Mouse (Mus musculus): ENCODE results near the gene Ccdc88c. TPM values are rescaled to one million over a fixed set of nuclear protein-coding genes. Genes with fewer than 3 reads are reported as not detected.

Ccdc88c gene
- polyA plus RNA-seq, 1 experiment from 2014 or later: 9.0 TPM

DNA sequence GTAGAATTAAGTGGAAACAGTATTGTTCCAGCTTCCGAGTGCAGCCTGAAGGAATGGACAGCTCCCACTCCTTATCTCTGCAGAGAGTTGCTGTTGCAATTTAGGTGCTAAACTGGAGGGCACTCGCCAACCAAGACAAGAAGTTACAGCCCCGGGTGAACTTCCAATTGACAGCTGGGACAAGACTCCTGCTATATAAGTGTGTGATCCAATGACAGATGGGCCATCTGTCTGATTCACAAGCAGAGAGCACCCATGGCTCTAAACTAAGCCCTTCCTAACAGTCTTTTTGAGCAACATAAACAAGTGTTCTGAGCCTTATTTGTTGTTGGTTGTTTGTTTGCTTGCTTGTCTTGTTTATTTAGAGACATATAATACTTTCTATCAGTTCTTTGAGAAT, 132.2 kb downstream of the Ccdc88c start:
- no peak for ATAC-seq
- no peaks in the 10 kb centered on the region for H3K9me3 ChIP-seq (ENCODE audit: control insufficient read depth, low read length)
- WGBS: 40% methylated on average over 3 of the region's 3 CpGs
- H3K4me2 ChIP-seq (ENCODE audit: low read length): no peak overlapping the region
- no peak overlapping the region for H3K4me3 ChIP-seq (ENCODE audit: low read length)
- no peak overlapping the region for H3K27ac ChIP-seq (ENCODE audit: low read depth, low read length)
- no peak overlapping the region for H3K9ac ChIP-seq (ENCODE audit: low read depth, low read length)
- no peaks in the 10 kb centered on the region for H3K27me3 ChIP-seq (replicated peaks; ENCODE audit: control insufficient read depth, insufficient read depth, low read length)
- peaks cover 16% of the 10 kb centered on the region for H3K4me1 ChIP-seq (ENCODE audit: control insufficient read depth, insufficient read depth, low read depth, low read length)
- no peaks in the 10 kb centered on the region for H3K36me3 ChIP-seq (ENCODE audit: control insufficient read depth, insufficient read depth, low read length)

DNA sequence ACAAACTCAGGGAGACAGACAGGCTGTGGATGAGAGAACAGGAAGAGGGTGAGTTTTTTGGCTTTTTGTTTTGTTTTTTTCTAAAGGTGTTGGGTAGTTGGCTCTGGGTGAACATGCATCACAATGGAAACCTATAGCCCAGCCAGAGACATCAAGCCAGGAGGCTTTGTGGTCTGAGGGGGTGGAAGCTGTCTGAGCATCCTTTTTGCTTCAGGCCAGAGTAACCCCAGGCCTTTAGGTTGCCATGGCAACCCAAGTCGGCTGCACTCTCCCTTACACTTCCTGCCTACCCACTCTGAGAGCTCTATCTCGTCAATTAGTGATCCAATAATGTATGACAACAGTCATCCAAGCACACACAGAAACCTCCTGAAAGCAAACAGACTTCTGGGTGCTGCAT, 133.4 kb downstream of the Ccdc88c start:
- Histone ChIP-seq H3K4me2 (ENCODE audit: low read length) (no peak overlapping the region), H3K27ac (ENCODE audit: low read depth, low read length) (no peak overlapping the region), H3K9me3 (ENCODE audit: control insufficient read depth, low read length) (peaks cover 2% of the 10 kb centered on the region; the same call in 1 of the 2 replicates), H3K4me1 (ENCODE audit: control insufficient read depth, insufficient read depth, low read depth, low read length) (peaks cover 16% of the 10 kb centered on the region), H3K27me3 (replicated peaks; ENCODE audit: control insufficient read depth, insufficient read depth, low read length) (no peaks in the 10 kb centered on the region), H3K9ac (ENCODE audit: low read depth, low read length) (no peak overlapping the region), H3K36me3 (ENCODE audit: control insufficient read depth, insufficient read depth, low read length) (no peaks in the 10 kb centered on the region), H3K4me3 (ENCODE audit: low read length) (no peak overlapping the region)
- ATAC-seq: peak; percentile 43; the same call in 1 of the 2 replicates
- WGBS: 5% methylated on average over 2 of the region's 2 CpGs

DNA sequence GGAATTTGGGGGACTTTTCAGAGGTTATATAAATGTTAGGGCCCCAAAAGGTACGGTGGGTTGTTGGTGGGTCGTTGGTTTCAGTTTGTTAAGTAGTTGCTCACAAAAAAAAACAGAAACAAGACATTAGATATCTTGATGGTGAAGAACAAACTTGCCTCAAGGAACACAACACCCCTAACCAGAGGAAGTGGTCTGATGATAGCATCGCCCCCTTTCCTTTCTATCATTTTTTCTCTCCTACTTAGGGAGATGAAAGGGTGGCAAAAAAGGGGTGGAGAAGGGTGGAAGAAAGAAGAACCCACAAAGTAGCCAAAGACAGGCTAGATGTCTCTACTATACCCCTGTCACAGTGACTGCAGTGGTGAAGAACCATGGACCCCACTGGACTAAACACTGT, 138.3 kb downstream of the Ccdc88c start:
- peaks cover 3% of the 10 kb centered on the region; the same call in 1 of the 2 replicates for H3K9me3 ChIP-seq (ENCODE audit: control insufficient read depth, low read length)
- no peaks in the 10 kb centered on the region for H3K27me3 ChIP-seq (replicated peaks; ENCODE audit: control insufficient read depth, insufficient read depth, low read length)
- no peak overlapping the region for H3K27ac ChIP-seq (ENCODE audit: low read depth, low read length)
- peaks cover 2% of the 10 kb centered on the region for H3K4me1 ChIP-seq (ENCODE audit: control insufficient read depth, insufficient read depth, low read depth, low read length)
- H3K4me3 ChIP-seq (ENCODE audit: low read length): no peak overlapping the region
- WGBS: 83% methylated on average over 3 of the region's 3 CpGs
- H3K9ac ChIP-seq (ENCODE audit: low read depth, low read length): no peak overlapping the region
- H3K36me3 ChIP-seq (ENCODE audit: control insufficient read depth, insufficient read depth, low read length): no peaks in the 10 kb centered on the region
- no peak for ATAC-seq
- H3K4me2 ChIP-seq (ENCODE audit: low read length): no peak overlapping the region

DNA sequence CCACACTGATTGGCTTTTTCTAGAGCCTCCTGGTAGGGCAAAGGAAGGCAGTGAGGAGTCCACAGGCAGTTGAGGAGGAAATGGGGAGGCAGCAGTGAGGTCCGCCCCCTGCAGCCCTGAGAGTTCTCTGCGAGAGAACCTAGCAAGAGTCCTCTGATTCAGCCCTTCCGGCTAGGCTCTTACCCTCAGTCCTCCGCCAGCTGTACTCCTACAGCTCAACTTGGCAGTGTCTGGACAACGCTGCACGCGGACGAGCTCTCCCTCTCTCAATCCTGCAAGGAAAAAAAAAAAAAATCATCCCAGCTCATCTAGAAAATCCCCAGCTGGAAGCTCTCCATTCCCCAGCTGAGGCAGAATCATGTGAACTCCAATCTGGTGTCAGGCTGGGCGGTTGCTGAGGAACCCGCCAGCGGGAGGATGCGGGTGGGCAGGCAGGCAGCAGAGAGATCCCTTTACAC, 141.0 kb downstream of the Ccdc88c start:
- Histone ChIP-seq H3K9me3 (ENCODE audit: control insufficient read depth, low read length) (peaks cover 3% of the 10 kb centered on the region; the same call in 1 of the 2 replicates), H3K4me1 (ENCODE audit: control insufficient read depth, insufficient read depth, low read depth, low read length) (no peaks in the 10 kb centered on the region; the same call in 1 of the 2 replicates), H3K9ac (ENCODE audit: low read depth, low read length) (no peak overlapping the region), H3K4me3 (ENCODE audit: low read length) (no peak overlapping the region), H3K36me3 (ENCODE audit: control insufficient read depth, insufficient read depth, low read length) (no peaks in the 10 kb centered on the region), H3K27ac (ENCODE audit: low read depth, low read length) (no peak overlapping the region), H3K4me2 (ENCODE audit: low read length) (peak overlapping the region; percentile 27; the same call in 1 of the 2 replicates), H3K27me3 (replicated peaks; ENCODE audit: control insufficient read depth, insufficient read depth, low read length) (no peaks in the 10 kb centered on the region)
- ATAC-seq: peak; percentile 73
- 35% methylated on average over 12 of the region's 12 CpGs for WGBS

DNA sequence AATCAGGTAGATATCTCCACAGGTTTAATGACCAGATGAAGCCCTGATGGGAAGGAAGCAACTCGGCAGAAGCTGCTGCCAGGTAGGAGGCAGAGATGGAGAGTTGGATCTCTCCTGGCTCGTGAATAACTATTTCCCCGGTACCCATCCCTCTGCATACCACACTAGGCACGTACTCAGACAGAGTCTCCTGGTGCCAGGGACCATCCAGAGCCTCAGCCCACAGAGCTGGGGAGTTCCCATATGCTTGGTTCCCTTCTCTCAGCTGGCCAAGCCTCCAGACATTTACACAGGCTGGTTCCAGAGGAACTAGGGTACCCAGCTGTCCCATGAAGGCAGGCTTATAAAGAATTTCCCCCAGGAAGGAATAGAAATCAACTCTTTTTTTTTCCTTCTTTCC, 142.0 kb downstream of the Ccdc88c start:
- H3K4me2 ChIP-seq (ENCODE audit: low read length): no peak overlapping the region
- H3K27ac ChIP-seq (ENCODE audit: low read depth, low read length): no peak overlapping the region
- ATAC-seq: no peak
- H3K9ac ChIP-seq (ENCODE audit: low read depth, low read length): no peak overlapping the region
- H3K4me1 ChIP-seq (ENCODE audit: control insufficient read depth, insufficient read depth, low read depth, low read length): no peaks in the 10 kb centered on the region; the same call in 1 of the 2 replicates
- peaks cover 3% of the 10 kb centered on the region; the same call in 1 of the 2 replicates for H3K9me3 ChIP-seq (ENCODE audit: control insufficient read depth, low read length)
- WGBS: 80% methylated on average over 4 of the region's 4 CpGs
- no peaks in the 10 kb centered on the region for H3K36me3 ChIP-seq (ENCODE audit: control insufficient read depth, insufficient read depth, low read length)
- H3K4me3 ChIP-seq (ENCODE audit: low read length): no peak overlapping the region
- no peaks in the 10 kb centered on the region for H3K27me3 ChIP-seq (replicated peaks; ENCODE audit: control insufficient read depth, insufficient read depth, low read length)

DNA sequence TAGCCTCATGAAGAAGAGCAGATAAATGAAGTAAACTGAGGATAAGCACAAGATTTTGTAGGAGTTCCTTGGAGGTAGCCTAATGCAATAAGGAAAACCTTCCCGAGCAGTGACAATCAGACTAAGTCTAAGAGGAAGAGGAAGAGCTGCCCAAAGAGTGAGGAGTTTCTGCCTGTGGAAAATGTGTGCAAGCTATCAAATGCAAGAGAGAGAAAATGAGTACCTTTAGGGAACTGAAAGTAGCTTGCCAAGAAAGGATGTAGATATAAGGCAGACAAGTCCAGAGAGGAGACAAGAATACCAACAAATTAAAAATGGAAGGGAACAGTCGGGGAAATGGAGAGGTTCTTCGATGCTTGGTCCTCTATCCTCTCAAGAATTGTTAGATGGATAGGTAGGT, 143.3 kb downstream of the Ccdc88c start:
- Histone ChIP-seq H3K4me2 (ENCODE audit: low read length) (no peak overlapping the region), H3K36me3 (ENCODE audit: control insufficient read depth, insufficient read depth, low read length) (no peaks in the 10 kb centered on the region), H3K9ac (ENCODE audit: low read depth, low read length) (no peak overlapping the region), H3K27me3 (replicated peaks; ENCODE audit: control insufficient read depth, insufficient read depth, low read length) (no peaks in the 10 kb centered on the region), H3K4me3 (ENCODE audit: low read length) (no peak overlapping the region), H3K27ac (ENCODE audit: low read depth, low read length) (no peak overlapping the region), H3K4me1 (ENCODE audit: control insufficient read depth, insufficient read depth, low read depth, low read length) (no peaks in the 10 kb centered on the region; the same call in 1 of the 2 replicates), H3K9me3 (ENCODE audit: control insufficient read depth, low read length) (peaks cover 2% of the 10 kb centered on the region; the same call in 1 of the 2 replicates)
- no peak for ATAC-seq
- 92% methylated on average over 3 of the region's 3 CpGs for WGBS

DNA sequence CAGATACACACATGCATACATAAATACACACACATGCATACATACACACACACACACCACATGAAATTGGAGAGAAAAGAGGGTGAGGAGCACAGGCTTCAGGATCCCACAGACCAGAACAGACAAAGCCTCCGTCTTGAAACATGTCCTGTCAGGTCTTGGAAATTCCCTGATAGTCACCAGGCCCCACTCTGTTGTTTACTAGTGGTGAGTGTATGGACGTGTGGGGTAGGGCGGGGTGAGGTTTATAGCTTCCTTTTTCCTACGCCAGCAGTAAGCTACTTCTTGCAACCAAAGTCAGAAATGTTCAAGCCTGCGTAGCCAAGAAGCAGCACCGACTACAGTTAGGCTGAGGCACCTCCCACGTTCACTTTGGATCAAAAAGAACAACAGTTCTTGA, 145.7 kb downstream of the Ccdc88c start:
- no peak overlapping the region for H3K4me3 ChIP-seq (ENCODE audit: low read length)
- H3K4me2 ChIP-seq (ENCODE audit: low read length): no peak overlapping the region
- no peak overlapping the region for H3K27ac ChIP-seq (ENCODE audit: low read depth, low read length)
- WGBS: 80% methylated on average over 7 of the region's 7 CpGs
- H3K4me1 ChIP-seq (ENCODE audit: control insufficient read depth, insufficient read depth, low read depth, low read length): no peaks in the 10 kb centered on the region; the same call in 1 of the 2 replicates
- ATAC-seq: no peak
- no peaks in the 10 kb centered on the region for H3K36me3 ChIP-seq (ENCODE audit: control insufficient read depth, insufficient read depth, low read length)
- no peaks in the 10 kb centered on the region for H3K27me3 ChIP-seq (replicated peaks; ENCODE audit: control insufficient read depth, insufficient read depth, low read length)
- H3K9me3 ChIP-seq (ENCODE audit: control insufficient read depth, low read length): no peaks in the 10 kb centered on the region
- no peak overlapping the region for H3K9ac ChIP-seq (ENCODE audit: low read depth, low read length)

DNA sequence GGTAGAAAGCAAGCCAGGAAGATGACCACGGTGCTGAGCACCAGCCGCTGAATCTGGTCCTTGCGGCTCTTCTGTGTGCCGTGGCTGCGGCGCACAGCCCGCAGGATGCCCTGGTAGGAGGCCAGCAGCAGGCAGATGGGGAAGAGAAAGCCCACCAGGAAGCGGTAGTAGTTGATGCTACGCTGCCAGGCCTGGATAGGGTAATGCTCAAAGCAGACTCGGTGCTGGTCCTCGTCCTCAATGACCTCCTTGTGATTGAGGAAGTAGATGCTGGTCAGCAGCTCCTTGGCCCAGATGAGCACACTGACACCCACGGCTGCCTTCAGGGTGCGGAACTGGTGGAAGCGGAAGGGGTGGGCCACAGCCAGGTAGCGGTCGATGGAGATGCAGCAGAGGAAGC, 150.3 kb downstream of the Ccdc88c start:
- 88% methylated on average over 16 of the region's 16 CpGs for WGBS
- H3K36me3 ChIP-seq (ENCODE audit: control insufficient read depth, insufficient read depth, low read length): no peaks in the 10 kb centered on the region
- no peak for ATAC-seq

DNA sequence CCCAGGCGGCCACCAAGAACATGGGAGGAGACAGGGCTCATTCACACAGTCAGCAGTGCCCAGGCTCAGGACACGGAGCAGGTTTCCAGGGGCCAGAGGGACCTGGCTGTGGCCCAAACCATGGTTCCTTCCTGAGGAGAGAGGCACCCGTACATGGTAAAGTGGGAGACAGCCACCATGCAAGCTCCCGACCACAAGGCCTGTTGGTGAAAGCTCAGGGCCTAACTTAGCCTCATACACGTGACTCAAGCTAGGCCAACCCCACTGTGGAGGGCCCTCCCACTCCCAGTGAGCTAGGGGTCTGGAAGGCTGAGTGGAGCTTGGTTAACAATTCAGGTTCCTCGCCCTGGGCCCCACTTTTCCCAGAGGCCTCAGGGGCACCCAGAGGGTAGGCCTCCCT, 150.9 kb downstream of the Ccdc88c start:
- no peaks in the 10 kb centered on the region for H3K36me3 ChIP-seq (ENCODE audit: control insufficient read depth, insufficient read depth, low read length)
- no peaks in the 10 kb centered on the region for H3K4me1 ChIP-seq (ENCODE audit: control insufficient read depth, insufficient read depth, low read depth, low read length)
- H3K4me3 ChIP-seq (ENCODE audit: low read length): no peak overlapping the region
- no peak overlapping the region for H3K9ac ChIP-seq (ENCODE audit: low read depth, low read length)
- H3K9me3 ChIP-seq (ENCODE audit: control insufficient read depth, low read length): no peaks in the 10 kb centered on the region
- H3K27ac ChIP-seq (ENCODE audit: low read depth, low read length): no peak overlapping the region
- ATAC-seq: no peak
- H3K27me3 ChIP-seq (replicated peaks; ENCODE audit: control insufficient read depth, insufficient read depth, low read length): no peaks in the 10 kb centered on the region
- H3K4me2 ChIP-seq (ENCODE audit: low read length): no peak overlapping the region
- WGBS: 80% methylated on average over 6 of the region's 6 CpGs

More for the DNA sequence above, 150.3 kb downstream of the Ccdc88c start:
- Histone ChIP-seq H3K27me3 (replicated peaks; ENCODE audit: control insufficient read depth, insufficient read depth, low read length) (no peaks in the 10 kb centered on the region), H3K9me3 (ENCODE audit: control insufficient read depth, low read length) (no peaks in the 10 kb centered on the region), H3K4me1 (ENCODE audit: control insufficient read depth, insufficient read depth, low read depth, low read length) (no peaks in the 10 kb centered on the region), H3K27ac (ENCODE audit: low read depth, low read length) (no peak overlapping the region), H3K4me3 (ENCODE audit: low read length) (no peak overlapping the region), H3K9ac (ENCODE audit: low read depth, low read length) (no peak overlapping the region), H3K4me2 (ENCODE audit: low read length) (no peak overlapping the region)

DNA sequence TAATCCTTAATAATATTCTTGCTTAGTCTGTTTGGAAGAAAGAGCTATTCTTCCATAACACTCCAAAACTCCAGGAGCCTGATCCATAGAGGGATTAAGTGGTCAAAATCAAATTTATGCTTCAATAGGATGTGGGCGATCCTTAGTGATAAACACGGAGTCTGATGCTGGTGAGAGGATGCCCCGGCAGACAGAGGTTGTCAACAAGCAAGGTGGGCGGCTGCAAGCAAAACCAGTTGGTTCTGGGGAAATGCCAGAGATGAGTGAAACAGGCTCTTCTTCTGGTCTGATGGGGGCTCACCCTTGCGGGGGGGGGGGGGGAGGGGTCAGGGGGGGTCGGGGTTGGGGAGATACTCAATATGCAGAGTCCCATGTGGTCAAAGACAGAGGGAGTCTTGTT, 152.9 kb downstream of the Ccdc88c start:
- H3K9me3 ChIP-seq (ENCODE audit: control insufficient read depth, low read length): no peaks in the 10 kb centered on the region
- ATAC-seq: no peak
- no peaks in the 10 kb centered on the region for H3K4me1 ChIP-seq (ENCODE audit: control insufficient read depth, insufficient read depth, low read depth, low read length)
- no peak overlapping the region for H3K4me2 ChIP-seq (ENCODE audit: low read length)
- H3K27me3 ChIP-seq (replicated peaks; ENCODE audit: control insufficient read depth, insufficient read depth, low read length): no peaks in the 10 kb centered on the region
- no peaks in the 10 kb centered on the region for H3K36me3 ChIP-seq (ENCODE audit: control insufficient read depth, insufficient read depth, low read length)
- 78% methylated on average over 5 of the region's 6 CpGs for WGBS
- H3K4me3 ChIP-seq (ENCODE audit: low read length): no peak overlapping the region
- H3K9ac ChIP-seq (ENCODE audit: low read depth, low read length): no peak overlapping the region
- H3K27ac ChIP-seq (ENCODE audit: low read depth, low read length): no peak overlapping the region
